Mouse (Mus musculus) kidney, postnatal 0 days (tissue): ENCODE results near the gene Olfr503. TPM values are rescaled to one million over a fixed set of nuclear protein-coding genes. Genes with fewer than 3 reads are reported as not detected.
"Not testable (repeated sequence)": the region's sequence is repeated elsewhere in the genome, so short reads cannot be mapped to it uniquely, and the experiment has no call there.

Source experiments
- ATAC-seq: fragments of 200-750 bp; cut with Nextera tagmentation; replicated peaks from 2 replicates; pipeline ENCODE4 v1.8.0; 2017; ENCODE audit warnings: low read depth, moderate number of reproducible peaks, moderate TSS enrichment, moderate library complexity; ENCODE audit not compliant: low FRiP score
- DNase-seq: peaks from one replicate; pipeline ENCODE4 v3.0.0-alpha.2; 2016; ENCODE audit warnings: low spot score
- H3K27ac ChIP-seq: fragments of 300-500 bp; sonication (generic); 2 replicates; pipeline ENCODE4 v1.5.1; 2014; ENCODE audit warnings: mild to moderate bottlenecking
- H3K27me3 ChIP-seq: fragments of 300-500 bp; sonication (generic); 2 replicates; pipeline ENCODE4 v1.6.1; 2014; ENCODE audit warnings: low read length, mixed read lengths; ENCODE audit not compliant: insufficient read depth
- H3K36me3 ChIP-seq: fragments of 300-500 bp; sonication (generic); 2 replicates; pipeline ENCODE4 v1.6.1; 2014; ENCODE audit warnings: low read length, mixed read lengths; ENCODE audit not compliant: insufficient read depth
- H3K4me1 ChIP-seq: fragments of 300-500 bp; sonication (generic); replicated peaks from 2 replicates; pipeline ENCODE4 v1.6.1; 2014; ENCODE audit warnings: antibody characterized with exemption, low read length, mixed read lengths; ENCODE audit not compliant: insufficient read depth
- H3K4me2 ChIP-seq: fragments of 300-500 bp; sonication (generic); 2 replicates; pipeline ENCODE4 v1.6.1; 2014; ENCODE audit warnings: mild to moderate bottlenecking, low read length, moderate library complexity, mixed read lengths
- H3K4me3 ChIP-seq: fragments of 300-500 bp; sonication (generic); replicated peaks from 2 replicates; pipeline ENCODE4 v1.5.1; 2014; ENCODE audit warnings: low read depth, low read length
- H3K9ac ChIP-seq: fragments of 300-500 bp; sonication (generic); 2 replicates; pipeline ENCODE4 v1.6.1; 2014; ENCODE audit warnings: low read depth, low read length
- H3K9me3 ChIP-seq: fragments of 300-500 bp; sonication (generic); replicated peaks from 2 replicates; pipeline ENCODE4 v1.6.1; 2016; ENCODE audit warnings: low read length, inconsistent platforms, mixed read lengths
- CTCF ChIP-seq: IDR thresholded peaks from 2 replicates; pipeline ENCODE4 v1.5.1; 2016; ENCODE audit warnings: antibody characterized with exemption, low read depth, mild to moderate bottlenecking, moderate library complexity
- WGBS: fragments of 180-500 bp; shearing (Covaris S2); extraction: QIAGEN DNeasy Blood & Tissue Kit; methylation state at CpG from one replicate; pipeline ENCODE4 v1.1.7; 2014; 5-methylcytosine and 5-hydroxymethylcytosine counted together
- polyA plus RNA-seq: library from polyadenylated mRNA; unstranded; fragments of >200 nt; fragmentation: Nextera tagmentation; extraction: Ambion mirVana; gene quantifications from 2 replicates; pipeline ENCODE4 v1.2.1, GENCODE M21; 2015

Gene Olfr503
- not detected in 2 replicates for polyA plus RNA-seq

GRCm38 (mm10) chr7:108544227-108544626 is at the start of gene Olfr503:
Olfr503 (plus strand) TSS chr7:108544527.
- not testable (repeated sequence) for ATAC-seq, H3K9ac ChIP-seq, H3K27me3 ChIP-seq, H3K36me3 ChIP-seq, H3K4me2 ChIP-seq, H3K4me3 ChIP-seq, DNase-seq, H3K4me1 ChIP-seq, H3K27ac ChIP-seq, H3K9me3 ChIP-seq
- 52% methylated on average over 1 of the region's 1 CpGs for WGBS

GRCm38 (mm10) chr7:108524965-108525364 is 19.4 kb upstream of the Olfr503 start, which contains the start of gene Olfr502:
Olfr502 (minus strand) TSS chr7:108525065.
- Histone ChIP-seq H3K9ac (no peak within 1 kb of the TSS), H3K9me3 (no peaks in the 10 kb centered on the region), H3K4me3 (no peak within 1 kb of the TSS), H3K36me3 (no peaks in the 10 kb centered on the region), H3K4me2 (no peak within 1 kb of the TSS), H3K27me3 (no peaks in the 10 kb centered on the region), H3K4me1 (no peaks in the 10 kb centered on the region), H3K27ac (no peak within 1 kb of the TSS)
- no peak for ATAC-seq
- 80% methylated on average over 1 of the region's 1 CpGs for WGBS
- no peak for DNase-seq
- no peak for TF ChIP-seq CTCF

GRCm38 (mm10) chr7:108542416-108542815 is 1.9 kb upstream of the Olfr503 start:
- Histone ChIP-seq H3K9ac (no peak overlapping the region), H3K27ac (no peak overlapping the region), H3K4me2 (no peak overlapping the region), H3K36me3 (no peaks in the 10 kb centered on the region), H3K4me3 (no peak overlapping the region), H3K27me3 (no peaks in the 10 kb centered on the region), H3K9me3 (no peaks in the 10 kb centered on the region), H3K4me1 (no peaks in the 10 kb centered on the region)
- 84% methylated on average over 13 of the region's 13 CpGs for WGBS
- TF ChIP-seq CTCF = no peak
- no peak for DNase-seq
- ATAC-seq = no peak

- Histone ChIP-seq H3K4me3 (no peak within 1 kb of the TSS), H3K9me3 (no peaks in the 10 kb centered on the region), H3K9ac (no peak within 1 kb of the TSS), H3K4me1 (no peaks in the 10 kb centered on the region), H3K36me3 (no peaks in the 10 kb centered on the region), H3K27me3 (no peaks in the 10 kb centered on the region), H3K27ac (no peak within 1 kb of the TSS), H3K4me2 (no peak within 1 kb of the TSS)
- no peak for DNase-seq
- WGBS = 89% methylated on average over 1 of the region's 1 CpGs
- TF ChIP-seq CTCF = no peak
- no peak for ATAC-seq
Observed at GRCm38 (mm10) chr7:108565693-108566092, 21.4 kb downstream of the Olfr503 start, which contains the start of gene Olfr504. Olfr504 (minus strand) TSS chr7:108565793.

- TF ChIP-seq CTCF = no peak
- no peak overlapping the region for H3K9ac ChIP-seq
Observed at GRCm38 (mm10) chr7:108589797-108590196, 45.5 kb downstream of the Olfr503 start.

More at GRCm38 (mm10) chr7:108589797-108590196, 45.5 kb downstream of the Olfr503 start:
- Histone ChIP-seq H3K36me3 (no peaks in the 10 kb centered on the region), H3K4me1 (no peaks in the 10 kb centered on the region), H3K27me3 (no peaks in the 10 kb centered on the region), H3K4me3 (no peak overlapping the region), H3K4me2 (no peak overlapping the region), H3K9me3 (no peaks in the 10 kb centered on the region), H3K27ac (no peak overlapping the region)
- WGBS = 81% methylated on average over 1 of the region's 1 CpGs
- DNase-seq (no peak), ATAC-seq (no peak)

Other genes starting within 250 kb of the Olfr503 start
- gene Olfr491, start 231.1 kb upstream of the Olfr503 start, polyA plus RNA-seq = not detected in 2 replicates
- not detected in 2 replicates for gene Olfr492, start 220.9 kb upstream of the Olfr503 start, polyA plus RNA-seq
- not detected in 2 replicates for gene Olfr493, start 197.5 kb upstream of the Olfr503 start, polyA plus RNA-seq
- gene Olfr494, start 179.2 kb upstream of the Olfr503 start, polyA plus RNA-seq = not detected in 2 replicates
- not detected in 2 replicates for gene Olfr495, start 151.4 kb upstream of the Olfr503 start, polyA plus RNA-seq
- not detected in 2 replicates for gene Olfr497, start 124.1 kb upstream of the Olfr503 start, polyA plus RNA-seq
- gene Olfr498, start 79.2 kb upstream of the Olfr503 start, polyA plus RNA-seq = not detected in 2 replicates
- gene Olfr502, start 19.5 kb upstream of the Olfr503 start, polyA plus RNA-seq = not detected in 2 replicates
- gene Olfr504, start 21.3 kb downstream of the Olfr503 start, polyA plus RNA-seq = not detected in 2 replicates
- gene Olfr506, start 66.3 kb downstream of the Olfr503 start, polyA plus RNA-seq = not detected in 2 replicates
- gene Olfr507, start 77.3 kb downstream of the Olfr503 start, polyA plus RNA-seq = not detected in 2 replicates
- gene Olfr508, start 85.5 kb downstream of the Olfr503 start, polyA plus RNA-seq = not detected in 2 replicates
- gene Olfr509, start 107.4 kb downstream of the Olfr503 start, polyA plus RNA-seq = not detected in 2 replicates
- gene Olfr510, start 121.9 kb downstream of the Olfr503 start, polyA plus RNA-seq = not detected in 2 replicates
- not detected in 2 replicates for gene Olfr512, start 168.8 kb downstream of the Olfr503 start, polyA plus RNA-seq
- gene Olfr513, start 206.4 kb downstream of the Olfr503 start, polyA plus RNA-seq = not detected in 2 replicates